Mouse (Mus musculus) layer of hippocampus, postnatal 25 days (tissue): Measurements from ENCODE around the gene Atl1. TPM values are rescaled to one million over a fixed set of nuclear protein-coding genes. Genes with fewer than 3 reads are reported as not detected.

Experiments
- DNase-seq, 2 experiments: peaks; one replicate each; pipeline ENCODE4 v3.0.0; 2022; ENCODE audit warnings: mixed read lengths in 2 of 2, low spot score in 1 of 2; ENCODE audit errors: extremely low spot score in 1 of 2
- total RNA-seq, 2 experiments: library from RNA; stranded (reverse); gene quantifications; 2 replicates each; pipeline ENCODE4 v1.2.3; 2021

The Atl1 gene
- total RNA-seq, 2 experiments from 2014 or later = 201 to 202 TPM

DNA sequence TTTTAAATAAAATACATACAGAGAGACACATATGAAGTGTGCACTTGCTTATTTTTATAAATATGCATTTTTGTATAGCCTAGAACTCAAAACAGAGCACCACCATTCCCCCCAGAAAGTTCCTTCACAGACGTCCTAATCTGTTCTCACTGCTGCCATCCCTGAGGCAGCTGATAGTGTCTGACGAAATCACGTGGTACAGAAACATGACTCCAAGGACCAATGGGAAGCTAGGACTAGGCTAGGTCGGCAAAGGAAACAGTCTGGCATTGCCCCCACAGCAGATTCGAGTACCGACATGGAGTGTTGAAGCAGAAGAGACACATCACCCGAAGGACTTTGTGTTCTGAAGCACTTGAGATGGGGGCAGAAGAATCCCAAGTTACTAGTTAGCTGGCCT, 34.3 kb downstream of the Atl1 start:
- no peak for DNase-seq

DNA sequence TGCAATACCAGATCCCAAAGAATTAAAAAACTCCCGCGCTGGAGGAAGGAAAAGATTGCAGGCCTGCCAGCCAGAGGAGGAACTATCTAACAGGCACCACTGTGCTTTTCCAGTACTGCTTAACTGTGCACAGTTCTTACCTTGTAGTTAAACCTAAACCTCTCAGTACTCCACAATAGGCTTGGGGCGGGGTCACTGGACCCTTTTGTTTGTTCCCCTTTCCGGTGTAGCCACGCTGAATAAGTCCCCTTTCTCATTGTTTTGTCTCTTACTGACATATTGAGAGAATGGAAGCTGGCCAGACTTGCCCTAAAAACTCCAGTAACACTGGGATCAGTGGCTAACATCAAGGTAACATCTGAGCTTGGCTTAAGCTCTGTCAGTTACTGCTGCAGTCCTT, 45.3 kb downstream of the Atl1 start:
- DNase-seq = no peak

DNA sequence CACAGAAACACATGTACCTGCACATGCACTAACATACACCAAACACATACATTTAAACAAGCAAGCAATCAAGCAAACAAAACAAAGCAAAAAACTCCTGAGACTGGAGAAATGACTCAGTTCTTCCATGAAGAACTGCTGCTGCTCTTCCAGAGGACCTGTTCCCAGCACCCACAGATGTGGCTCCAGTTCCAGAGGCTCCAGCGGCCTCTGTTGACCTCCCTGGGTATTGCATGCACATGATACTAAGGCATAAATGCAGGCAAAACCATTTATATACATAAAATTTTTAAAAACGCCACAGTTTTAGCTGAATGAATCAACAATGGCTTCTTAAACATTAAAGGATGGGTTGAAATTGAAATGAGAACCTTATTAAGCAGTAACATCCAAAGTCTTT, 46.9 kb downstream of the Atl1 start:
- DNase-seq = no peak

DNA sequence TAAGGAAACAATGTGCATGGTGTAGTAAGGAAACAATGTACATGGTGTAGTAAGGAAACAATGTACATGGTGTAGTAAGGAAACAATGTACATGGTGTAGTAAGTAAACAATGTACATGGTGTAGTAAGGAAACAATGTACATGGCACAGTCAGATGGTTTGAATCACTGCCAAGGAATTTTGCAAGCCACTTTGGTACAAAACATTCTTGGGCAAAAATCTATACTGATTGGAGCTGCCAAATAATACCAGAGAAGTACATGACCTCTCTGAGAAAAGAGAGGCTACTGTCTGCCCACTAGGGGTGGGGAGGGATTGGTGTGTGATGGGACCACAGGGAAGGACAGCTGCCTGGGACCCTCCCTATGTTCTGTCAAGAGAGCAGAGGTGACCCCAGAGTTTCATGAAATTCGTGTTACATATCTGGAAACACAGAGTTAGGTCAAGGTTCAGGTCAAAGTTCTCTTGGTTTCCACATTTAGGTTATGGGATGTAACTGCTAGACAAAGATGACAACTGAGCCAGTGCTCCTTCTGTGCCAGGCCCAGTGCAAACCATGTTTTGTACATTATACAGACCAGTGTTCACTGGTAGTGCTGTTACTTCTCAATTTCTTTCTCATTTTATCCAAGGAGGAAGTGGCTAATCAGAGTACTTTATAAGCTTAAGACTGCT, 49.4 kb downstream of the Atl1 start:
- DNase-seq = no peak

DNA sequence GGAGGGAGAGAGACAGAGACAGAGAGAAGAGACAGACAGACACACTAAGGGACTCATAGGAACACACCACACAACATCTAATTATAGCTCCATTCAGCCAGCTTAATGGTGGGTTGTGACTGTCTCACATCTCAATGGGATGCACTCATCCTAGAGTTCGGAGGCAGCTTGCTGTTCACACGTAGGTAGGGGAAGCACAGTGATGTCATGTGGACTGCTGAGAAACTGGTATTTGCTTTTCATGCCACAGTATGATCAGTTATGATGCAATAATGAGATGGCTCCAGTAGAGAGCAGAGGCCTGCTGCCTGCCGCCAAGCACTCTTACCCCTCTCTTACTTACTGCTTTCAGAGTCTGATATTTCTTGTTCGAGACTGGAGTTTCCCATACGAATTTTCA, 53.4 kb downstream of the Atl1 start:
- no peak for DNase-seq

DNA sequence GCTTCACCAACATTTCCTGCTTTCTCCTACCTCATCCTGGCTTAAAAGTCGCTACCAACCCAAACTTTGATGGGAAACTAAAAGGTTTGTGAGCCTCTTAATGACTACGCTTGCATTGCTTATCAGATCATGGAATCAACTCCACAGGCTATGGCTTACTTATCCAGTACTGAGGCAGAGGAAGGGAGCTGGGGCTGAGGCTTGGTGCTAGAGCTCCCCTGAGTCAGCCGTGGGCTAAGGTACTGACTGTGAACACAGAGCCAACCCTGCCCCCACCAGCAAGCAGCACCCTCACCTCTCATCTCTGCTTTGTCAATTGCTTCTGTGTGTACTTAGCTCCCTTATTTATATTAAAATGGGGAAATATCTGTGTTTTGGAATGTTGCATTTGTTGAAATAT, 55.1 kb downstream of the Atl1 start:
- DNase-seq = no peak

DNA sequence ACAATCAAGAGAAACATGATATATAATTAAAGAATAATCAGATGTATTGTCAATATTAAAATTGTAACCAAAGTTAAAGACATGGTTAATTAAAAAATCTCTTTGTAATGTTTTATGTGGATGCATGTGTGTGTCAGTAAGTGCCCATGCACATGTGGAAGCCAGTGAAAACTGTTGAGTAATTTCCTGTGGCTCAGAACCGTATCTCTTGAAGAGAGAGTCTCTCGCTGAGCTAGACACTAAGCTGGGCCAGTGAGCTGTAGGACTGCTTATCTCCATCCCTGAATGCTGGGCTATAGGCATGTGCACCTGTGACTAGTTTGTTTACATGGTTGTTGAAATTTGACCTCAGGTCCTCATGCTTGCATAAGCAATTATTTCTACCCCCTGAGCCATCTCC, 65.0 kb downstream of the Atl1 start:
- no peak for DNase-seq

DNA sequence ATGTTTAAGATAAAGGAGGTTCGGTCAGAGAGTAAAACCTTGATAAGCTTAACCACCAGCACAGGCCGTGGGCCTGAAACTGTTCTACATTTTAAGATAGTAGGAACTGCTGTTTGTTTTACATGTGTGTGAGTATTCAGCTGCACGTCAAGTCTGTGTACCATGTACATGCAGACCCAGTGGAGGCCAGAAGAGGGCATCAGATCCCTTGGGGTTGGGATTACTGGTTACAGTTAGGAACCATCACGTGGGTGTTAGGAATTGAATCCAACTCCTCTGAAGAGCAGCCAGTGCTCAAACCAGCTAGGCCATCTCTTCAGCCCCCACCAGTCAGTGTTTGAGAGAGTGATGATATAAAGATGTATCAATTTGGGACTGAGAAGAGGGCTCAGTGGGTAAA, 70.1 kb downstream of the Atl1 start:
- peak; percentile 43 to 61 for DNase-seq

DNA sequence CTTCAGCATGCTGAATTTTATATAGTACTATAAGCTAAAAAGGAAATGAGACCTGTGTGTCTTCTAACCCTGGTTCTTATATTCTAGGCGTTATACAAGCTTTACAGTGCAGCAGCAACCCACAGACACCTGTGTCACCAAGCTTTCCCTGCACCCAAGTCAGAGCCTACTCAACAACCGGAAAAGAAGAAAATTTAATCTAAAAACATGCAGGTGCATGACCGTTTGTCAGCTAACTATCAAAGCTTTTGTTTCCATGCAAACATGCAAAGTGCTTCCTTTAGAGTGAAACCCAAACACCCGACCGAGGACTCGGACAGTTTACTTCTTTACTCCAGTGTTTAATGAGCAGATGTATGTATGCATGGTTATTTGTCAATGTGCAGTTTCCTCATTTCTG, 70.7 kb downstream of the Atl1 start:
- DNase-seq = no peak

DNA sequence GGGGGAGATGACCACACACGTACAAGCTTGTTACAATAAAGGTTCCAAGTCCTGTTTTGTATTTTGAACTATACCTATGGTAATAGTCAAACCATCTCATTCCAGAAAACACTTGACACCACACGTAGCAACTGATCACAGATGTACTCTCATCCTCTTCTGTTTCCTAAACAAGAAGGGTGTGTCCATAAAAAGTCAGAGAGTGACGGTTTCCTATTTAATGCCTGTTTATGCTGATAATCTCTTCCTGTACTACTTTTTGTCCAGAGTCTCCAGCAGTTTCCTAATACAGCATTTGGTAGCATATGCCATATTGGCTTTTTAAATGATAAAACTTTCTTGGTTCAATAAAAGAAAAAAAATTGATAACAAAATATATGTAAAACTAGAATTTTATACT, 73.2 kb downstream of the Atl1 start:
- no peak for DNase-seq

DNA sequence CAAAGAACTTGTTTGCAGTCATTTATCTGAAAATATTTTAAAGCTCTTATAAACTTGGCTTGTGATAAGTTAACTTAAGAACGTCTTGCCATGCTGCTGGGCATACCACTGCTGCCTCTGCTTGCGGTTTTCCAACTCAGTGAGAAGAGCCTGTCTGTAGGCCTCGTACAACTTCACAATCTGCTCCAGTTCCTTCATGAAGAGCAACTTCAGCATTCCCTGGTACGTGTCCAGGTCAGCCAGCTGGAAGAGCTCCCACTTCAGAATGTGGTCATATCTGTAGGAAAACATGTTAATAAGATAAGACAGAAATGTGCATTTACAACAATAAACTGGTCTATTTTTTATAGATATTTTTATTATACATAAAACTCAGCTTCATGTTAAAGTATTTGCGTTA, 73.7 kb downstream of the Atl1 start:
- no peak for DNase-seq

DNA sequence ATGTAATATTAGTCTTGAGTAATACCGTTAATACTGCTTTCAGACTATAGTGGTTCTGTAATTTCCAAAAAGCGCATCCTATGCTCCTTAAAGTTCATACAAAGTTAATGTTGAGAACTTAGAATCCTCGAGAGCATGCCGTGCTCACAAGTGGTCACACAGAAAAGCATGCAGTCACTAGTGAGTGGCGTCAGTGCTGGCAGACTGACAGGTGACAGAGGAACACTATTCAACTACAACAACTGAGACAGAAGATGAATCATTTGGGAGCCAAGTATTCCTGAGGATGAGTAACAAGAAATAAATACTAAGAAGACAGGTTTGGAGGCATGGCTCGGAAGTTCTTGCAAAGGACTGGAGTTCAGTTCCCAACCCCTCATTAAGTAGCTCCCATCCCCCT, 74.7 kb downstream of the Atl1 start:
- no peak for DNase-seq

DNA sequence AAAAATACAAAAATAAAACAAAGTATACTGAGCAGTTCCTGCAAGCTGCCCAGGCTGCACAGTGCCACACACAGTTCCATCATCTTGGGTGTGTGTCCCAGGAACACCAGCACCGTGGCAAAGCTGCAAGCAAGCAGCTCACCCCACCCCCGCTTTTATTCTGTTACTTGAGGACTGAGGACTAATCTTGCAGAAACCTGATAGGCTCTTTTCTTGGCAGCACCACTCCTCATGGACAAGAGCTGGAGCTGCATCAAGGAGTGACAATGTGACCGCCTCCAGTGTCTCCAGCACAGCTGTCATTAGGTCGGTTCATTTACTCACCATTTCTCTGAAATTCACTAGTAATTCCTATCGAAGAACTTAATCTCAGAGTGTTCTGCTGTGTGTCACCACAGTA, 75.7 kb downstream of the Atl1 start:
- no peak for DNase-seq

DNA sequence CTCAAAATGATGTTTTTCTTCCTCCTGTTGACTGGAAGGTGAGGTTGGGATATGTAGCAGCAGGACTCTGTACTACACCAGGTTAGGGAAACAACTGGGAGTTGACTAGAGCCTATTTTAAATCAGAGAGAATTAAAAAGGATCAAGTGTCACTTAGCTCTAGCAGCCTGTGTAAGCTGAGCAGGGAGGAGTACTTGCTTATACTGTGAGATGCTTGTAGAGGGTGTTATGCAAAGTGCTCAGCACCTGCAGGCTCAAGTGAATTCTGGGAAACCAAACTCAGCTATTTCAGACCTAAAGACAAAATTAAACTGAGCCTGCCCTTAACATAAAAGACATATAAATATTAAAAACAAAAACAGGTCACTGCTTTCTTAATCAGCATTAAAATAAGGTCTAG, 81.3 kb downstream of the Atl1 start:
- no peak for DNase-seq

DNA sequence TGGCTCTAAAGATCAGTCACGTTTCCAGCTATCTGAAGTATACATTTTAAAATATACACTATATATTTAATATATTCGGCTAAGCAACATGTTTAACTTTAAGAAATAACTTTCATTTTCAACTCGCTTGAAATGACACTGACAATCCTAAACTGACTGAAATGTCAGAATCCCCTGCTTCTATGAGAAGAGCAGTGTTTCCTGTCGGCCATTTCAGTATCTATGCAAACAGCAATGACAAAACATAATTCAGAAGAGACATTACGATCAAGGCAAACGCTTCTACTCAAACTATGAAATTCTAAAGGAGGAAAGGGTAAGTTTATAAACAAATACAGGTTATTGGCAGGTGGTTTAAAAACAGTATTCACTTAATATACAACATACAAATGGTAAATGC, 84.3 kb downstream of the Atl1 start:
- DNase-seq = no peak

DNA sequence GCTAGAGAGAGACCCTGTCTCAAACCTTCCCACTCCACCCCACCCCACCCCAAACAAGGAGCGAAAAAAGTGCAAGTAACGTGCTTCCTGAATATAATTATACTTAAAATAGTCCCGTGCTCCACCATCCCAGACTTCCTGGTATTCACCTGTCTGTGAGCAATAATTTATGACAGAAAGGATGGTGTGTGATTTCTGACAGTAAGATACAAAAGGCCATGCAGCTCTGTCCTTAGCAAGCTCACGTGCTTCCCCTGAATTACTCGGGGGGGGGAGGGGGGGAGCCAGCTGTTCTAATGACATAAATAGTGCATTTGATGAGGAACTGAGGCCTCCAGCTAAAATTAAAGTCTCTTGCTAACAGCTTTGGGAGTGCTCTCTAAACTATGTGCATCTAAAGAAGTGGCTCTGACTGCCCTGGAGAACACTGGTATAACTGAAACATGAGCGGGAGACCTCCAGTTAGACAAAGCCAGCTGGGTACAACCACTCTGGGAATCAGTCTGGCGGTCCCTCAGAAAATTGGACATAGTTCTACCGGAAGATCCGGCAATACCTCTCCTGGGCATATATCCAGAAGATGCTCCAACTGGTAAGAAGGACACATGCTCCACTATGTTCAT, 85.1 kb downstream of the Atl1 start:
- no peak for DNase-seq

DNA sequence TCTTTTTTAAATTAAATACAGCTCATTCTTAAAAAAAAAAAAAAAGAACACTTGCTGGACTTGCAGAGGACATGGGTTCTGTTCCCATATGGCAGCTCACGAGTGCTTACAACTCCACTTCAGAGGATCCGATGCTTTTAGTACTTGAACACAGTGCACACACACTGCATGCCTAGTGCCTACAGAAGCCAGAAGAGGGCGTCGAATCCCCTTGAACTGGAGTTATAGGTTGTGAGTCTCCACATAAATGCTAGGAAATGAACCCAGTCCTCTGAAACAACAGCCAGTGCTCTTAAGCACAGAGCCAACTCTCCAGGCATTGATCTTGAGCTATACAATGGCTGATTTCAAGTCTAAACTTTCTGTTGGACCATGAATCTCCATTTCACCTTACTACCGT, 90.5 kb downstream of the Atl1 start:
- DNase-seq = no peak

DNA sequence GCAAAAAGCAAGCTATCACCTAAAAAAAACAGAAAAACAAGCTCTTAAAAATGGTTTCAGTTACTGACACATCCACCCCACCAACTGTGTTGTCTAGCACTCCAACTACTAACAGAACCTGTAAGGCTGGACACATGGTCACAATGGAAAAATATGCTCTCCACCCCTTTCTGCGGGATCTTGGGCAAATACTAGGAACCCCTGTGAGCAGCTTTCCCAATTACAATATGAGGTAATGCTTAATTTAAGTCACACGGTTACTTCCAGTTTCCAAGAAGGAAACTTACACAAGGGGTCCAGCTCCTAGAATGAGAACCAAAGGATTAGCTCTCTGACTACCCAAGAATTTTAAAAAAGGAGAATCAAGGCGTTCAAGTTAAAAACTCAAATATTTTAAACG, 93.1 kb downstream of the Atl1 start:
- no peak for DNase-seq

DNA sequence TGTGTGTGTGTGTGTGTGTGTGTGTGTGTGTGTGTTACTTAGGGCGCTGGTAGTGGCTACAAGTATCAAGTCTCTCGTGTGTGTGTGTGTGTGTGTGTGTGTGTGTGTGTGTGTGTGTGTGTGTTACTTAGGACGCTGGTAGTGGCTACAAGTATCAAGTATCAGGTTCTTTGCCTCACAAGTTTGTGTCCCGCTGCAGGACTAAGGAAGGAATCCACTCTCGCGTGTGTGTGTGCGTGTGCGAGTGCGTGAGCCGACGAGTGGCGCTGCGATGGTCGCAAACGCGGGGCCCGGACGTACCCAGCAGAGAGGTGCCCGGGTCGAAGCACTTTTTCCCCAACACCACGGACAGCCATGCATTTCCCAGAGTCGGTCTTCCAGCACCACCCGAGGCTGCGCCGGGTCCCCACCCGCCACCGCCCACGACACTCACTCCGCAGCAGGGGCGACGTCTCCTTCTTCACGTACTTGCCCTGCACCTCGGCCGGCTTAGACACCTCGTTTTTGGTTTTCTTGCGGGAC, 93.9 kb downstream of the Atl1 start:
- DNase-seq = peak in 1 of 2 experiments; percentile 32

DNA sequence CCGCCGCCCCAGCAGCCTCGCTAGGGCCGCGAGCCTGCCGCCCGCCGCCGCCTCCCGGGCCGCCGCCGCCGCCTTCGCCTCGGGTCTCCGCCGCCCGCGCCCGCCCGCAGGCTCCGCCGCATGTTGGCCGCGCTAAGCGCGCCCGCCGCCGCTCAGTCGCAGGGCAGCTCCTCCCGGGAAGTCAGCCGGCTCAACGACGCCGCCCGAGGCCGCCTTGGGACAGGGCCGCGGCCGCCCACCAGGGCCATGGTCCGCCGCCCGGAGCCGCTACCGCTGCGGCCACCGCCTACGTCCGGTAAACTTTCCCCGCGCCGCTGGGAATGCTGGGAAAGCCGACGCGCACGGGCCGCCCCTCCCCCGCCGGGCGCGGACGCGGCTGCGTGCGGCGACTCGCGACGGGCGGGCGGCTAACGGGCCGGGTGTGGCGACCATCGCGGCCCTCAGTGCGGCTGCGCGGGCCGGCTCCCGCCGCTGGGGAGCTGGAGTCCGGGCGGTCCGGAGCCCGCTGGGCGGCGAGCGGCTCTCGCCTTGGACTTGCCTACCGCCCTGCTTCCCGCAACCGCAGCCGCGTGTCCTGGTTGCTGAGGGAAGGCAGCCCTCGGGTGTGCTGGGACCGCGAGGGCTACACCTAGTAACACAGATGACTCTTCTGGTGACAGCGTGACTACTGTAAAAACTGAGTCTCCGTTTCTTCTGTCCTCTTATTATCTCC, 94.5 kb downstream of the Atl1 start, which contains the start of gene Sav1:
Gene Sav1, minus strand, starts transcription at position 217 of the 712 bp plus-strand sequence.
- peak; percentile 76 to 85 for DNase-seq

DNA sequence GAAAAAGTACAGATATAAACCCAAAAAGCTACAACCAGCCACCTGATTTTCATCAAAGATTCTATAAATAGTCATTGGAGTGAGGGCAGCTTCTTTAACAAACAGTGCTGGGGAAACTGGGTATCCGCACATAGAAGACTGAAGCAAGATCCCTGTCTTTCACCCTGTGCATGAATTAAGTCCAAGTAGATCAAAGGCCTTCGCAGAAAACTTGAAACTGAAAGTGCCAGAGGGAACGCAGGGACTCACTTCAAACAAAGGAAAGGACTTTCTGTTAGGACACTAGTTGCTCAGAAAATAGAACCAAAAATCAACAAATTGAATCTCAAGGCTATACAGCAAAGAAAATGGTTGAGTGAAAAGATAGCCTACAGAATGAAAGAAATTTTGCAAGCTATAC, 103.0 kb downstream of the Atl1 start:
- DNase-seq = no peak
